Mouse (Mus musculus) midbrain, postnatal 0 days (tissue): Measurements from ENCODE around the gene Klf9. TPM values are rescaled to one million over a fixed set of nuclear protein-coding genes. Genes with fewer than 3 reads are reported as not detected.

ENCODE experiments used
- ATAC-seq: fragments of 200-750 bp; cut with Nextera tagmentation; 2 replicates; pipeline ENCODE4 v1.8.0; 2017; ENCODE audit warnings: moderate number of reproducible peaks, mild to moderate bottlenecking, moderate TSS enrichment, moderate library complexity; ENCODE audit not compliant: low FRiP score
- DNase-seq: peaks from one replicate; pipeline ENCODE4 v3.0.0-alpha.2; 2015; ENCODE audit warnings: low spot score
- H3K27ac ChIP-seq: fragments of 300-500 bp; sonication (generic); 2 replicates; pipeline ENCODE4 v1.5.1; 2014; ENCODE audit warnings: low read depth, mild to moderate bottlenecking, low read length, mixed read lengths
- H3K27me3 ChIP-seq: fragments of 300-500 bp; sonication (generic); 2 replicates; pipeline ENCODE4 v1.6.1; 2014; ENCODE audit warnings: low read length, control low read depth, mixed read lengths; ENCODE audit not compliant: insufficient read depth
- H3K36me3 ChIP-seq: fragments of 300-500 bp; sonication (generic); 2 replicates; pipeline ENCODE4 v1.6.1; 2014; ENCODE audit warnings: low read length, control low read depth, mixed read lengths; ENCODE audit not compliant: insufficient read depth
- H3K4me1 ChIP-seq: fragments of 300-500 bp; sonication (generic); 2 replicates; pipeline ENCODE4 v1.6.1; 2014; ENCODE audit warnings: mild to moderate bottlenecking, control low read depth, antibody characterized with exemption, low read length, mixed read lengths; ENCODE audit not compliant: insufficient read depth
- H3K4me2 ChIP-seq: fragments of 300-500 bp; sonication (generic); 2 replicates; pipeline ENCODE4 v1.6.1; 2014; ENCODE audit warnings: low read depth, mild to moderate bottlenecking, low read length, mixed read lengths; ENCODE audit not compliant: poor library complexity, severe bottlenecking
- H3K4me3 ChIP-seq: fragments of 300-500 bp; sonication (generic); 2 replicates; pipeline ENCODE4 v1.5.1; 2014; ENCODE audit warnings: low read depth, mild to moderate bottlenecking, low read length, moderate library complexity
- H3K9ac ChIP-seq: fragments of 300-500 bp; sonication (generic); replicated peaks from 2 replicates; pipeline ENCODE4 v1.6.1; 2014; ENCODE audit warnings: mild to moderate bottlenecking, low read length, moderate library complexity, mixed read lengths; ENCODE audit not compliant: poor library complexity, severe bottlenecking
- H3K9me3 ChIP-seq: fragments of 300-500 bp; sonication (generic); 2 replicates; pipeline ENCODE4 v1.6.1; 2016; ENCODE audit warnings: low read length, control low read depth
- CTCF ChIP-seq: IDR thresholded peaks from 2 replicates; pipeline ENCODE4 v1.5.1; 2016; ENCODE audit warnings: antibody characterized with exemption, mild to moderate bottlenecking
- WGBS: fragments of 180-500 bp; shearing (Covaris S2); extraction: QIAGEN DNeasy Blood & Tissue Kit; methylation state at CpG from one replicate; pipeline ENCODE4 v1.1.7; 2014; 5-methylcytosine and 5-hydroxymethylcytosine counted together
- polyA plus RNA-seq: library from polyadenylated mRNA; unstranded; fragments of >200 nt; fragmentation: Nextera tagmentation; extraction: Ambion mirVana; gene quantifications from 2 replicates; pipeline ENCODE4 v1.2.1, GENCODE M21; 2015
- total RNA-seq: library from RNA; depleted of rRNA; stranded (reverse); fragments of >200 nt; gene quantifications from 2 replicates; pipeline ENCODE4 v1.2.3, GENCODE M21; 2014; rRNA removed

Gene Klf9
- 13.8 and 14.7 TPM in 2 replicates for total RNA-seq
- polyA plus RNA-seq, result 6.3 and 7.4 TPM in 2 replicates

DNA sequence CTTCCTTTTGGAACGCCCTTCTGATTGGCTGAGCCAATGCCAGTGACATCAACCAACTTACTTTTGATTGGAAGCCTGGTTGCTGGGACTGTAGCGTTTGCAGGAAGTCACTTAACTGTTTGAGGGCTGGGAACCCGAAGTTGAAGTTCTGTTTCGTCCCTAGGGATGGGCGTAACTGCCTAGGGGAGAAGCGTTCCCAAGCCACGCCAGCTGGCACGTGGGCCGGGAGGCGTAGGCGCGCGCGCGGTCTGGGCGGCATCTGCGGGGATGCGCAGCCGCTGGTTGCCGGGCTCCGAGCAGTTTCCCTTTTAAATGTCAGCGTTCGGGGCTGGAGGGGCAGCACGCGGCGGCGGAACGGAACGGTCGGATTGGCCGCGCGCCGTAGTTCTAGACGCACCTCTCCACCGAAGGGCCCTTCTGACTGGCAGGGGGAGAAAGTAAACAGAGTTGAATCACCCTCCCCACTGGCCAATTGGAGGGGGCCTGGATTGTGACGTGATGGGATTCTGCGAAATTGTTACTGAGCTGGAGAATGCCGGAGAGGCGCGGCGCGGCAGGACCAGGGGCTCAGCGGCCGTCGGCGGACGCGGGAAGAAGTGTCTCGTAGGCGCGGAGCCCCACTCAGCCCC is at the start of gene Klf9:
Gene Klf9, plus strand, starts transcription at position 538 of the 629 bp plus-strand sequence.
- H3K27ac ChIP-seq, result peak within 1 kb of the TSS; percentile 72
- no peaks in the 10 kb centered on the region for H3K9me3 ChIP-seq
- peak; percentile 96 for DNase-seq
- peak within 1 kb of the TSS; percentile 64 for H3K9ac ChIP-seq
- TF ChIP-seq CTCF, result no peak
- H3K4me2 ChIP-seq, result peak within 1 kb of the TSS; percentile 94
- peaks cover 20% of the 10 kb centered on the region for H3K27me3 ChIP-seq
- H3K4me3 ChIP-seq, result peak within 1 kb of the TSS; percentile 66
- WGBS, result 1% methylated on average over 52 of the region's 52 CpGs
- H3K36me3 ChIP-seq, result no peaks in the 10 kb centered on the region
- peak; percentile 95 for ATAC-seq
- no peaks in the 10 kb centered on the region; the same call in 1 of the 2 replicates for H3K4me1 ChIP-seq

- 94% methylated on average over 4 of the region's 4 CpGs for WGBS
- no peaks in the 10 kb centered on the region for H3K9me3 ChIP-seq
- DNase-seq (no peak), ATAC-seq (no peak)
- no peaks in the 10 kb centered on the region for H3K27me3 ChIP-seq
- H3K9ac ChIP-seq, result no peak overlapping the region
- no peaks in the 10 kb centered on the region for H3K36me3 ChIP-seq
- no peak overlapping the region for H3K4me3 ChIP-seq
- no peaks in the 10 kb centered on the region for H3K4me1 ChIP-seq
- H3K27ac ChIP-seq, result no peak overlapping the region
- TF ChIP-seq CTCF, result no peak
- H3K4me2 ChIP-seq, result no peak overlapping the region
Observed at GRCm38 (mm10) chr19:23091586-23091985, 49.4 kb upstream of the Klf9 start.

GRCm38 (mm10) chr19:23093548-23093947 is 47.5 kb upstream of the Klf9 start:
- Histone ChIP-seq H3K4me1 (no peaks in the 10 kb centered on the region), H3K27me3 (no peaks in the 10 kb centered on the region), H3K9me3 (no peaks in the 10 kb centered on the region), H3K27ac (no peak overlapping the region), H3K4me2 (no peak overlapping the region), H3K4me3 (no peak overlapping the region), H3K36me3 (no peaks in the 10 kb centered on the region), H3K9ac (no peak overlapping the region)
- 90% methylated on average over 5 of the region's 5 CpGs for WGBS
- no peak for TF ChIP-seq CTCF
- DNase-seq (no peak), ATAC-seq (no peak)

DNA sequence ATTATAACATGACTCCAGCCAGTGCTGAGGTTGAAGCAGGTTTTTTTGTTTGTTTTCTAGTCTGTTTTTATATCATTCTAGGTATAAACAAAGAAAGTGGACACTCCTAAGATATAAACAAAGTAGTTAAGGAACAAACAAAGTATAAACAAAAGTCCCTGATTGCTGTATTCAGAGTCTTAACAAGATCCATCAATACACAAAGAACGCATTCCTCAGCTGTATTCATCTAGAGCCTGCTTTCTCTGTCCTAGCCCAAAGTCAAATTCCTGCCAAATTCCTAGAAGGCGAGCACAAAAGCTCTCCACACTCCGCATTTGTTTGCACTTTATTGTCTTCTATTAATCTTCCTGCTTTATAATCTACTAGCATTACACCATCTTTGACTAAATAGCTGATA is 46.1 kb upstream of the Klf9 start:
- 59% methylated on average over 3 of the region's 3 CpGs for WGBS
- Histone ChIP-seq H3K27me3 (no peaks in the 10 kb centered on the region), H3K9me3 (no peaks in the 10 kb centered on the region), H3K9ac (no peak overlapping the region), H3K4me1 (no peaks in the 10 kb centered on the region), H3K27ac (no peak overlapping the region), H3K36me3 (no peaks in the 10 kb centered on the region), H3K4me3 (no peak overlapping the region), H3K4me2 (no peak overlapping the region)
- DNase-seq (no peak), ATAC-seq (no peak)
- no peak for TF ChIP-seq CTCF

GRCm38 (mm10) chr19:23106859-23107258 is 34.2 kb upstream of the Klf9 start:
- Histone ChIP-seq H3K4me1 (no peaks in the 10 kb centered on the region), H3K36me3 (no peaks in the 10 kb centered on the region), H3K4me3 (no peak overlapping the region), H3K4me2 (no peak overlapping the region), H3K27ac (no peak overlapping the region), H3K9ac (no peak overlapping the region), H3K27me3 (no peaks in the 10 kb centered on the region), H3K9me3 (no peaks in the 10 kb centered on the region)
- 63% methylated on average over 5 of the region's 5 CpGs for WGBS
- TF ChIP-seq CTCF, result no peak
- DNase-seq (peak; percentile 34), ATAC-seq (no peak)

DNA sequence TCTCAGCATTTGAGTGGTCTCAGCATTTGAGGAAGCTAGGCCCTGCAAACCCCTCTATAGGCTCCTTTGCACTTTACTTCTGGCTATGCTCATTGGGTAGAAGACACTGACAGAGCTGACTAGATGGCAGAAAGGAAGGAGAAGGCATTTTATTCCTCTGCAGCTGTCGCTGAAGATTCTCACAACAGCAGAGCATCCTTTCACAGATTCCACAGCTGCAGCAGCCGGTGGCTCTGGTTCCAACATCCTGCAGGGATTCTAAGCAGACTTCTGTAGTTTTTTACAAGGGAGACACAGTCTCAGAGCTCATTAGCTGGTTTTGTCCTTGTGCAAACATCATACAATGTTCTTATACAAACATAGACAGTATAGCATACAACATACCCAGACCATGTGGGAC is 33.7 kb upstream of the Klf9 start:
- no peak overlapping the region for H3K27ac ChIP-seq
- H3K9me3 ChIP-seq, result no peaks in the 10 kb centered on the region
- no peak overlapping the region for H3K9ac ChIP-seq
- peak; percentile 18 for DNase-seq
- no peak overlapping the region for H3K4me2 ChIP-seq
- H3K27me3 ChIP-seq, result no peaks in the 10 kb centered on the region
- H3K36me3 ChIP-seq, result no peaks in the 10 kb centered on the region
- no peak for TF ChIP-seq CTCF
- H3K4me1 ChIP-seq, result no peaks in the 10 kb centered on the region
- WGBS, result 64% methylated on average over 2 of the region's 2 CpGs
- ATAC-seq, result no peak
- H3K4me3 ChIP-seq, result no peak overlapping the region
